In the genomic region with DNA sequence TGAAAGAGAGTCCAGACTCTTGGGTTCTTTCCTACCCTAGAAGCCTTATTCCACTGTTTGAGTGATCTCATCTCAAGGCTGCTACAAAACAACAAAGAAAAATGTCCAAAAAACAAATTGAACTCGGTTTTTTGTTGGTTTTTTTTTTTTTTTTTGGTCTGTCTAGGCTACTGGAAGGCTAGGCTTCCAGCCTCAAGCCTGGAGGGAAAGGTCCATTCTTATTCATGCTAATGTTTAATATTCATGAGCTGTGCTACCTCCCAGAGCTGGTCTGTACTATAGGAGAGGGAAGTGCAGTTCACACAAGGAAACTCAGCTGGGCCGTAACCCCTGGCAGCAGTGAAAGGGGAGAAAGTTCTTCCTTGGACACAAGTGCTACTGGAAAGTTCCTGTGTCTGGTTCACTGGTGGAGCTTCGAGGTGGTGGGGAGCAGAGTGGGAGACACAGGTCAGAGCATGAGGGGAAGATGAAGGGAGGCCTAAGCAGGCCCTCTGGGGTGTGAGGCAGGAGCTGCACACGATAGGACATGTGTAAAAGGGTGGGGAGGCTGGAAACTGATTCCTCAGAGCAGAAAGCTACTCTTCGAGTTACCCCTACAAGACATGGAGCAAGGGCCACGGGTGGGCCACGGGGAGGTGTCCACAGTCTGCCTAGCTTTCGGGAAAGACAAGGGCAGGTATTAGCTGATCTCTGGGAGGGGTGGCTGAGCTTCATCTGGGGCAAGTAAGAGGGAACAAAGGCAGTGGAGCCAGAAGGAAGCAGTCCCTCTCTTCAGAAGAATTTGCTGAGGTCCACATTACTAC, we compare ENCODE assay signal across 8 mouse cellular contexts. TPM values are rescaled to one million over a fixed set of nuclear protein-coding genes. Genes with fewer than 3 reads are reported as not detected.
A peak's percentile ranks its signal among the peaks of the same experiment; 100 is the strongest.
DNase-seq lines count a peak whose midpoint lies in the region; ATAC-seq and TF ChIP-seq lines count a peak whose summit lies in the region.
"Had no signal": no experiment of that assay in that cellular context is flagged by ENCODE, and none has a peak within 500 bp of the region (broad histone marks: within the 10 kb centered on the region; RNA-seq: fewer than 3 reads in every experiment).

No protein-coding gene starts in this region.

- 45% methylated on average over 8 of the region's 8 CpGs for WGBS in heart, embryonic 16.5 days
- 58% methylated on average over 8 of the region's 8 CpGs for WGBS in limb, embryonic 11.5 days

- peak; percentile 79 for DNase-seq in brain, embryonic 14.5 days (ENCODE audit: low read depth)
- no peak for DNase-seq in limb, embryonic 11.5 days (ENCODE audit: low spot score)
- DNase-seq in naive thymus-derived CD4-positive, alpha-beta T cell, adult 2 months (ENCODE audit: low read depth): peak; percentile 43
- DNase-seq in left cerebral cortex, postnatal 4 days: no peak

- H3K27me3 ChIP-seq in E14TG2a.4 (ENCODE audit: insufficient read depth, low read length): no peaks in the 10 kb centered on the region
- no peaks in the 10 kb centered on the region for H3K27me3 ChIP-seq in heart, embryonic 16.5 days (ENCODE audit: control insufficient read depth, insufficient read depth, low read length)
- no peaks in the 10 kb centered on the region for H3K27me3 ChIP-seq in limb, embryonic 11.5 days (ENCODE audit: control insufficient read depth, insufficient read depth, low read length)

- no peak for ATAC-seq in heart, embryonic 16.5 days (replicated peaks; ENCODE audit: extremely low read depth, insufficient read depth, low FRiP score)
- ATAC-seq in limb, embryonic 11.5 days (ENCODE audit: insufficient number of reproducible peaks, low FRiP score, low TSS enrichment, low read depth): no peak
- no peak for ATAC-seq in inflammation-experienced regulatory T-cells, adult 6 months

- peak overlapping the region; percentile 95 for H3K9ac ChIP-seq in heart, embryonic 16.5 days (ENCODE audit: low read length)
- peak overlapping the region; percentile 89; the same call in 1 of the 2 replicates for H3K9ac ChIP-seq in limb, embryonic 11.5 days (ENCODE audit: low read length)

- TF ChIP-seq CTCF in E14TG2a.4 (conservative IDR thresholded peaks at IDR 0.05; ENCODE audit: low read length): no peak
- no peak for TF ChIP-seq CTCF in brain, embryonic 14.5 days (IDR thresholded peaks at IDR 0.05; ENCODE audit: borderline replicate concordance, extremely low read depth, insufficient read depth, insufficient read length)

- peaks cover 81% of the 10 kb centered on the region for H3K4me1 ChIP-seq in E14TG2a.4 (replicated peaks; ENCODE audit: low read depth, low read length)
- peaks cover 19% of the 10 kb centered on the region for H3K4me1 ChIP-seq in heart, embryonic 16.5 days (ENCODE audit: control insufficient read depth, insufficient read depth, low read length)
- H3K4me1 ChIP-seq in limb, embryonic 11.5 days (ENCODE audit: control insufficient read depth, insufficient read depth, low read length): peaks cover 7% of the 10 kb centered on the region; the same call in 1 of the 2 replicates

- H3K27ac ChIP-seq in heart, embryonic 16.5 days (ENCODE audit: low read length): peak overlapping the region; percentile 97
- peak overlapping the region; percentile 82; the same call in 1 of the 2 replicates for H3K27ac ChIP-seq in limb, embryonic 11.5 days (replicated peaks; ENCODE audit: low read depth, low read length)

- TF ChIP-seq POLR2A in brain, embryonic 14.5 days (IDR thresholded peaks at IDR 0.05; ENCODE audit: borderline replicate concordance, extremely low read depth, insufficient read depth, insufficient read length, poor library complexity, severe bottlenecking): no peak

- peaks cover 52% of the 10 kb centered on the region for H3K36me3 ChIP-seq in E14TG2a.4 (ENCODE audit: insufficient read depth, low read length)
- H3K36me3 ChIP-seq in heart, embryonic 16.5 days (ENCODE audit: control insufficient read depth, insufficient read depth): peaks cover 34% of the 10 kb centered on the region
- peaks cover 31% of the 10 kb centered on the region for H3K36me3 ChIP-seq in limb, embryonic 11.5 days (ENCODE audit: control insufficient read depth, insufficient read depth, low read length)

- peak overlapping the region; percentile 92 for H3K4me3 ChIP-seq in E14TG2a.4 (replicated peaks; ENCODE audit: low read length)
- peak overlapping the region; percentile 86 for H3K4me3 ChIP-seq in heart, embryonic 16.5 days (ENCODE audit: low read length)
- peak overlapping the region; percentile 94 for H3K4me3 ChIP-seq in limb, embryonic 11.5 days (ENCODE audit: low read depth, low read length)

- no peaks in the 10 kb centered on the region for H3K9me3 ChIP-seq in E14TG2a.4 (ENCODE audit: low read length)
- no peaks in the 10 kb centered on the region for H3K9me3 ChIP-seq in heart, embryonic 16.5 days (replicated peaks; ENCODE audit: control insufficient read depth, low read length)
- H3K9me3 ChIP-seq in limb, embryonic 11.5 days (ENCODE audit: control insufficient read depth, low read length): no peaks in the 10 kb centered on the region

- peak overlapping the region; percentile 88 for H3K4me2 ChIP-seq in heart, embryonic 16.5 days (ENCODE audit: low read depth, low read length)
- H3K4me2 ChIP-seq in limb, embryonic 11.5 days (ENCODE audit: low read depth, severe bottlenecking): peak overlapping the region; percentile 83

- intact Hi-C loops in left cerebral cortex, postnatal 4 days (cut with DNase I): no loop called here

RNA-seq across cellular contexts. Expression of a gene that starts 1.3 kb away (rescaled TPM):
- polyA plus RNA-seq in brain, embryonic 14.5 days (2012; rRNA removed): 784 and 825 TPM in 2 replicates
- 9.8 and 11.5 TPM in 2 replicates for polyA plus RNA-seq in heart, embryonic 16.5 days (2015; fragmentation: Nextera tagmentation; extraction: Ambion mirVana)
- 14.8 and 18.2 TPM in 2 replicates for polyA plus RNA-seq in limb, embryonic 11.5 days (2014; fragmentation: Nextera tagmentation; extraction: Ambion mirVana)
- 100 to 1,000 TPM; 668 to 674 TPM for total RNA-seq in left cerebral cortex, postnatal 4 days (2021)
- 10 to 100 TPM; 17.5 to 21.6 (median 18.8) TPM for polyA plus RNA-seq in inflammation-experienced regulatory T-cells, adult 6 months (2017; shearing (Covaris generic))

RNA-seq across cellular contexts. Expression of a gene that starts 2.2 kb away (rescaled TPM):
- polyA plus RNA-seq in brain, embryonic 14.5 days (2012; rRNA removed): 62.5 and 80.3 TPM in 2 replicates
- 57.8 and 59.3 TPM in 2 replicates for polyA plus RNA-seq in heart, embryonic 16.5 days (2015; fragmentation: Nextera tagmentation; extraction: Ambion mirVana)
- polyA plus RNA-seq in limb, embryonic 11.5 days (2014; fragmentation: Nextera tagmentation; extraction: Ambion mirVana): 80.1 and 89.6 TPM in 2 replicates
- 10 to 100 TPM; 62.1 to 62.4 TPM for total RNA-seq in left cerebral cortex, postnatal 4 days (2021)
- 100 to 1,000 TPM; 179 to 293 (median 202) TPM for polyA plus RNA-seq in inflammation-experienced regulatory T-cells, adult 6 months (2017; shearing (Covaris generic))

RNA-seq across cellular contexts. Expression of a gene that starts 10.7 kb away (rescaled TPM):
- polyA plus RNA-seq in brain, embryonic 14.5 days (2012; rRNA removed): 0.25 and 0.26 TPM in 2 replicates
- polyA plus RNA-seq in heart, embryonic 16.5 days (2015; fragmentation: Nextera tagmentation; extraction: Ambion mirVana): 0.50 and 0.51 TPM in 2 replicates
- polyA plus RNA-seq in limb, embryonic 11.5 days (2014; fragmentation: Nextera tagmentation; extraction: Ambion mirVana): 0.53 and 0.82 TPM in 2 replicates
- total RNA-seq in left cerebral cortex, postnatal 4 days (2021): not detected
- polyA plus RNA-seq in inflammation-experienced regulatory T-cells, adult 6 months (2017; shearing (Covaris generic)): under 1 TPM; 0.49 to 0.94 (median 0.85) TPM

RNA-seq across cellular contexts. Expression of a gene that starts 13.0 kb away (rescaled TPM):
- 14.4 and 14.7 TPM in 2 replicates for polyA plus RNA-seq in brain, embryonic 14.5 days (2012; rRNA removed)
- 6.3 and 6.6 TPM in 2 replicates for polyA plus RNA-seq in heart, embryonic 16.5 days (2015; fragmentation: Nextera tagmentation; extraction: Ambion mirVana)
- polyA plus RNA-seq in limb, embryonic 11.5 days (2014; fragmentation: Nextera tagmentation; extraction: Ambion mirVana): 8.7 and 8.9 TPM in 2 replicates
- 1 to 10 TPM; 9.0 TPM for total RNA-seq in left cerebral cortex, postnatal 4 days (2021)
- polyA plus RNA-seq in inflammation-experienced regulatory T-cells, adult 6 months (2017; shearing (Covaris generic)): 10 to 100 TPM; 28.0 to 52.1 (median 31.8) TPM

RNA-seq across cellular contexts. Expression of a gene that starts 20.3 kb away (rescaled TPM):
- polyA plus RNA-seq in brain, embryonic 14.5 days (2012; rRNA removed): 0.53 and 0.64 TPM in 2 replicates
- polyA plus RNA-seq in heart, embryonic 16.5 days (2015; fragmentation: Nextera tagmentation; extraction: Ambion mirVana): 0.22 and 0.37 TPM in 2 replicates
- 1.1 and 1.6 TPM in 2 replicates for polyA plus RNA-seq in limb, embryonic 11.5 days (2014; fragmentation: Nextera tagmentation; extraction: Ambion mirVana)
- total RNA-seq in left cerebral cortex, postnatal 4 days (2021): under 1 TPM; 0.36 to 0.74 TPM
- under 1 TPM in 1 of 3 experiments, not detected in 2; 0.52 TPM for polyA plus RNA-seq in inflammation-experienced regulatory T-cells, adult 6 months (2017; shearing (Covaris generic))
- total RNA-seq: hematopoietic stem cell, adult 5-6 weeks had no signal

Comparison
In these comparisons a context has a peak if more than half of its experiments do, and no peak if none do; other contexts are left out.
1. DNase-seq: peak in brain, embryonic 14.5 days (single experiment) and naive thymus-derived CD4-positive, alpha-beta T cell, adult 2 months (single experiment); none in limb, embryonic 11.5 days (single experiment) and left cerebral cortex, postnatal 4 days (single experiment).
2. RNA of a gene that starts 1.3 kb away (polyA plus RNA-seq): 784 to 825 TPM in brain, embryonic 14.5 days; 17.5 to 21.6 TPM in inflammation-experienced regulatory T-cells, adult 6 months, 14.8 to 18.2 TPM in limb, embryonic 11.5 days and 9.8 to 11.5 TPM in heart, embryonic 16.5 days; every median in the first group is over 10 times any median in the second.
3. Peak in every context shown above with its lines, with median percentiles within 50 percentile points of each other: H3K4me3 ChIP-seq.